Mouse (Mus musculus) left cerebral cortex, postnatal 10 days (tissue): ENCODE data around the gene 4930519P11Rik. TPM values are rescaled to one million over a fixed set of nuclear protein-coding genes. Genes with fewer than 3 reads are reported as not detected.

Experiments
- DNase-seq, 2 experiments: peaks; one replicate each; pipeline ENCODE4 v3.0.0; 2021 to 2022; ENCODE audit warnings: low spot score in 2 of 2, mixed read lengths in 1 of 2; ENCODE audit errors: extremely low spot score in 1 of 2
- intact Hi-C: fragments of 180-260 bp; cut with DNase I; formaldehyde crosslinking; loops from one replicate; pipeline ENCODE4 v1.15.1; 2025
- total RNA-seq, 2 experiments: library from RNA; stranded (reverse); gene quantifications; 2 replicates each; pipeline ENCODE4 v1.2.3; 2021

Gene 4930519P11Rik
- total RNA-seq, 2 experiments from 2014 or later, result not detected

- no peak for DNase-seq
- intact Hi-C loops, result no loop called here
These were observed 20.8 kb upstream of the 4930519P11Rik start for GRCm38 (mm10) chr2:154633876-154634644.

DNA sequence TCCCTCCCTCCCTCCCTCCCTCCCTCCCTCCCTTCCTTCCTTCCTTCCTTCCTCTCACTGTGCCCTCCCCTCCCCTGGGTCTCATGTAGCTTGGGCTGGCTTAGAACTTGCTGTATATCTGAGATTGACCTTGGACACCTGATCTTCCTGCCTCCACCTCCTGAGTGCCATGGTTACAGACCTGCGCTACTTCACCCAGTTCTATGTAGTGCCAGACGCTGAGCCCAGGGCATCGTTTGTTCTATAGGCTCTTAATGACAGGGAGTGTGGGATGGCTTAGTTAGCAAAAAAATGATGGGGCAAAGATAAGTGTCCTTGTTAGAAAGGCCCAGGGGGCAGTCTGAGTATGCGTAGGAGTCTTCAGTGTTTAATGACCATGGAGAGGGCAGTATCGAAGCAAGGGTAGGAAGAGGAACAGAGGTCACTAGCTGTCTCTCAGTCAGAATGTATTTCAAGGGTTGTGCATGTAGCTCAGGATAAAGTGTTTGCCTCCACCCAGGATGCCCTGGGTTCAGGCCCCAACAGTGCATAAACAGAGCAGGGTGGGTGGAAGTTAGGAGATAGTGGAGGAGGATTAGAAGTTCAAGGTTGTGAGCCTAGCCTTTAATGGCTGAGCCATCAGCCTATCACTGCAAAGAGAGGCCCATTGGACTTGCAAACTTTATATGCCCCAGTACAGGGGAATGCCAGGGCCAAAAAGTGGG, 20.0 kb upstream of the 4930519P11Rik start:
- no peak for DNase-seq
- intact Hi-C loops, result no loop called here

DNA sequence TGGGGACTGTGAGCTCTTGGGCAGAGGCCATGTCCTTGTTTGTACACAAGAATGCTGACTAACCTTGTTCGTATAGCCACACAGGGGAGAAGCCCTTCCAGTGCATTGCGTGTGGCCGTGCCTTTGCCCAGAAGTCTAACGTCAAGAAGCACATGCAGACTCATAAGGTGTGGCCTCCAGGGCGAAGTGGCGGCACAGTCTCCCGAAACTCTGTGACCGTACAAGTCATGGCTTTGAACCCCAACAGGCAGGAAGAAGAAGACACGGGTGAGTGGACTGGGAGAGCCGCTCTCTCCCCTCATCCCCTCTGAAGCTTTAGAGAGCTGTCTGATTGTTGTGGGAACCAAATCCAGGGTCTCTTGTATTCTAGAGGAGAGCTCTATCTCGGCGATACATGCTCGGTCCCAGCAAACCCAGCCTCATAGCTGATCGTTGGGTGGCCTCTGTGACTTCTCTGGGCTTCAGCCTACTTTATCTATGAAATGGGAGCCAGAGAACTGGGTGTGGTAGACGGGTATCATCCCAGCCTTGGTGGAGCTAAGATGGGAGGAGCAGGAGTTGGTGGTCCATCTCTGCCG, 19.1 kb upstream of the 4930519P11Rik start:
- no peak for DNase-seq
- intact Hi-C loops, result no loop called here

DNA sequence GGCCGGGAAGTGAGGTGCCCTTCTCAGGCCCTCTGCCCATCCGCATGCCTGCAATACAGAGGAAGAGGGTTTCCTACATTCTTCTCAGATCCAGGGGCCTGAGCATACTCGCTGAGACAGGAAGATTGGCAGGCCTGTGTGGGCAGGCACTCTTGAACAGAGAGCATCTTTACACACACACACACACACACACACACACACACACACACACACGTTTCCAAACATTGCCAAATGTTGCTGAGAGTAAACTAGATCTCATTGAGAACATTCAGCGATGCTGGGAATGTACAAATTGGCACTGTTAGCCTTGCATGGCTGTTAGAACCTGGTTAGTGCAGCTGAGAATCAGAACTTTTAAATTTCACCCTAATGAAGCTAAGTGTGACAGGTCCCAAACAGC, 17.3 kb upstream of the 4930519P11Rik start:
- intact Hi-C loops, result no loop called here
- DNase-seq, result no peak

DNA sequence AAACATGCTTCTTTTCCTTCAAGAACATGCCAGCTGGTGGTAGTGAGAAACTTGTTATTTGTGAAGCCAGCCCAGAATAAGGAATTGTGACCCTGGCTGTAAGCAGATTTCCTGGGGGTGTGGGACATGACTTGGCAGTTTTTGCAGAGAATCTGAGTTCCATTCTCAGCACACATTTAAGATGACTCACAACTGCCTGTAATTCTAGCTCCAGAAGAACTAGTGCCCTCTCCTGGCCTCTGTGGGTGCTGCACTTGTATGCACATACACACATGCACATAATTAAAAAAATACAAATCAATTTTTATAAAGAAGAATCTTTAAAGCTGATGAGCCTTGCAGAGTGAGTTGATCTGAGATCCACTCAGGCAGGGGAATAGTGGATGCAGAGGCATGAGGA, 10.9 kb upstream of the 4930519P11Rik start:
- DNase-seq, result no peak
- intact Hi-C loops, result no loop called here

DNA sequence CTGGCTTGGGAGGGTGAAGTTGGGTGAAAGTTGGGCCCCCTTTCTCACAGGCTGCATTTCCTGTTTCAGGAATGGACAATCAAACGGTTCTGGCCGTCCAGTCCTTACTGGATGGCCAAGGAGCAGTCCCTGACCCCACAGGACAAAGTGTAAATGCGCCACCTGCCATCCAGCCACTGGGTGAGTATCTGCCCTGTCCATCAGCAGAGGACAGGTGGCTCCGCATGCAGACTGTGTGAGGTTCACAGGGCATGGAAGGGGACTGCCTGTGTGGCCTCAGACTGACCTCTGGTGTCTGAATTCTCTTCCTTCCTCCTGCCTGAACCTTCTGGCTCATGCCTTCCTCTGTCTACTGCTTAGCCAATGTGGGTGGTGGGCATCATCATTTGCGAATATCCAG, 8.4 kb upstream of the 4930519P11Rik start:
- intact Hi-C loops, result no loop called here
- no peak for DNase-seq

DNA sequence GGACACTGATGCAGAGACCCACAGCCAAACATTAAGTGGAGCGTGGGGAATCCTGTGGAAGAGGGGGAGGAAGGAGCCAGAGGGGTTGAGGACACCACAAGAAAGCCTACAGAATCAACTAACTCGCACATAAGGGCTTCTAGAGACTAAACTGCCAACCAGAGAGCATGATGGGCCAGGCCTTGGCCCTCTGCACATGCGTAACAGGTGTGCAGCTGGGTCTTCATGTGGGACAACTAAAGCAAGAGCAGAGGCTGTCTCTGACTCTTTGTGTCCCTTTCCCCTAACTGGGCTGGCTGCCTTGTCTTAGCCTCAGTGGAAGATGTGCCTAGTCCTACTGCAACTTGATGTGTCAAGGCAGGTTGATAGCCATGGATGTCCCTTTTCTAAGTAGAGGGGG, 3.8 kb upstream of the 4930519P11Rik start:
- intact Hi-C loops, result loop anchor here (10.0 kb wide), 1 partner anchor 62 kb away; the partner anchor contains the start of genes Actl10 and Necab3

GRCm38 (mm10) chr2:154615674-154616073, 2.4 kb upstream of the 4930519P11Rik start:
- intact Hi-C loops, result loop anchor here (10.0 kb wide), 1 partner anchor 61 kb away; the partner anchor contains the start of genes Actl10 and Necab3
- no peak for DNase-seq

More for the DNA sequence above, 3.8 kb upstream of the 4930519P11Rik start:
- no peak for DNase-seq

- intact Hi-C loops, result loop anchor here (5.0 to 10.0 kb wide), 3 partner anchors 60 to 203 kb away; partner anchors contain the start of genes Actl10 and Necab3
- no peak for DNase-seq
These were observed 1.8 kb upstream of the 4930519P11Rik start for GRCm38 (mm10) chr2:154614841-154615576.

GRCm38 (mm10) chr2:154609050-154609767, 4.0 kb downstream of the 4930519P11Rik start:
- intact Hi-C loops, result no loop called here
- no peak for DNase-seq

- DNase-seq, result no peak
- intact Hi-C loops, result no loop called here
These were observed 6.3 kb downstream of the 4930519P11Rik start for GRCm38 (mm10) chr2:154606965-154607364.

DNA sequence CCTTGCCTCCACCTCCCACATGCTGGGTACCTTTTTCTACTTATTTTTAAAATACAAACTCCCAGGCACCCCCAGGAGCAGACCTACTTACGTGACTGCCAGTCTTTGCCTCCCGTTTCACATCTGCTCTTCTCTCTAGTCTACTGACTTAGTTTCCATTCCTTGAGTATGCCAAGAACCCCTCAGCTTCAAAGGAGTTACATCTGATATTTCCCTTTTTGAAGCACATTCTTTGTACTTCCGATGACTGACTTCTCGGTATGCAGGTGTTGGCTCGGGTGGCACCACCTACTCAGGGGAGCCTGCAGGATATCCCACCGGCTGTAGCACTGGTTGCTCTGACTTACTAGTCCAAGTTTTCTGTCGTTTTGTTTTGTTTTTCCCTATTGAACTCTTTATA, 9.1 kb downstream of the 4930519P11Rik start:
- no peak for DNase-seq
- intact Hi-C loops, result no loop called here

DNA sequence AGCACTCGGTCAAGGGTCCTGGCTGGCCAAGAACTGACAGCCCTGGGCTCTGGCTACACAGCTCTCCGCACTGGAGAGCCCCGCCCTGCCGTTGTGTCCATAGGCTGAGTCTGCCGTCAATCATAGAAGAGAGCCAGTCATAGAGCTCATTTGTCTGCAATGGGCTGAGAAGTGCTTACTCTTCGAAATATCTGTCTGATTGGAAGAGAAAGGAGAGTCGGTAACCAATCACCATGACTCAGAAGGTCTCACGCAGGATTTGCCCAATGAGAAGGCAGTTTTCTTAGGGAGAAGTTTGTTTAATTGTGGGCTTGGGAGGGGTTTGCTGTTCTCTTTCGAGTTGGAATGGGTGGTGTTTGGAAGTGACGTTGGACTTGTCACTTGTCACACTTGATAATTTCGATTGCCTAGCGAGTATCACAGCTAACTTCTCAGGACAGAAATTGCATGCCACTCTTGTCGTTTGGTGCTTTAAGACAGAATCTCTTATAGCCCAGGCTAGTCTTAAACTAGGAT, 9.5 kb downstream of the 4930519P11Rik start, which contains the start of gene Pxmp4:
Pxmp4 (minus strand) TSS at position 71 of the 516 bp plus-strand sequence.
- DNase-seq, result peak; percentile 97 to 99

DNA sequence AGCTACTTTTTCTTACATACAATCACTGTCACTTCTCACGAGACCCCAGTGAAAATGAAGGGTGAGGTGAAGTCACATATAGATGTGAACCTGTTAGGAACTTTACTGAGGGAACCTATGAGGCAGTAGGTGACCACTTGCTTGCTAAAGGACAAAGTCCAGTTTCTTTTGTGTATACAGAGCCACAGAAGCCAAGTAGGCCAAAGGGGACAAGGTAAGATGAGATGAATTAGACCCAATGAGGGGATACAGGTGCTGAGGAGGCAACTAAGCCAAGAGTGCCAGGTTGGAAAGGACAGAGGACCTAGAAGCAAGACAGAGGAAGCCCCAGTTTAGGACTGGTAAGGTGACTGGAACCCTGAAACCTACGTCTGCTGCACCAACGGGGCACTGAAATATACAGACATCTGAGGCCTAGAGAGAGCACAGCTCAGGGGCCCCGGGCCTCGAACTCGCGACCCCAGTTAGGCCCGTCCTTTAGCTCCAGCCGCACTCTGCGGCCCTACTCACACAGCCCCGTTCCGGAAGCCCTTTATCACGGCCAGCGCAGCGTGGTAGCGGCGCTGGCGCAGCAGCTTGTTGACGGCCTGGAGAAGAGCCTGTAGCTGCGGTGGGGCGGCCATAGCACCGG, 10.1 kb downstream of the 4930519P11Rik start:
- intact Hi-C loops, result no loop called here

More for the DNA sequence above, 9.5 kb downstream of the 4930519P11Rik start, which contains the start of gene Pxmp4:
- intact Hi-C loops, result no loop called here

DNA sequence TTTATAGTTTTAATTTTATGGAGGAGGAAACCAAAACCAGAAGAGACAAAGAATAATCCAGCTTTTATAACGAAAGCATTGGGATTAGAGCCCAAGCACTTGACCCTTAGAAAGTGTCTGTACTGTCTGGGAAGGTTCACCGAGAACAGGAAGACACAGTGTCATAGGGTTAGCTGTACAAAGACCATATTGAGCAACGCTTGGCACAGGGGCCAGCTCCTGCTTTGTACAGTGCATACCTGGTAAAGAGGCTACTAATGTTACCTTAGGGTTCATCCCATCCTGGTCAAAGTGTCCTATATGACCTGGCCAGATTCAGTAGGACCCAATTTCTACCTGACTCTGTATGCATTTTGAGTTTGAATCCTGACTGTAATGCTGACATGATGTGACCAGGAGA, 11.9 kb downstream of the 4930519P11Rik start:
- DNase-seq, result no peak
- intact Hi-C loops, result no loop called here

More for the DNA sequence above, 10.1 kb downstream of the 4930519P11Rik start:
- no peak for DNase-seq

- DNase-seq, result no peak
- intact Hi-C loops, result no loop called here
These were observed 12.7 kb downstream of the 4930519P11Rik start for GRCm38 (mm10) chr2:154600586-154600985.

DNA sequence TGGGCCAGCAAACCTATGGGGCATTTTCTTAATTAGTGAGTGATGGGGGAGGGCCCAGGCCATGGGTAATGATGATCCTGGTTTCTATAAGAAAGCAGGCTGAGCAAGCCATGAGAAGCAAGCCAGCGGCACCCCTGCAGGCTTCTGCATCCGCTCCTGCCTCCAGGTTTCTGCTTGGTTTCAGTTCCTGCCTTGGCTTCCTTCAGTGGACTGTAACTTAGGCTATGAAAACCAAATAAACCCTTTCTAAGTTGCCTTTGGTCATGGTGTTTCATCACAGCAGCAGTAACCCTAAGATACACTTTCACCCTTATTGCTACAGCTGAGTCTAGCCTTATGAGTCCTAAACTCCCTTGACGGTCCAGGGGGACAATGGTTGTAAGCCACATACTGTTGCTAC, 15.8 kb downstream of the 4930519P11Rik start:
- DNase-seq, result no peak
- intact Hi-C loops, result no loop called here

DNA sequence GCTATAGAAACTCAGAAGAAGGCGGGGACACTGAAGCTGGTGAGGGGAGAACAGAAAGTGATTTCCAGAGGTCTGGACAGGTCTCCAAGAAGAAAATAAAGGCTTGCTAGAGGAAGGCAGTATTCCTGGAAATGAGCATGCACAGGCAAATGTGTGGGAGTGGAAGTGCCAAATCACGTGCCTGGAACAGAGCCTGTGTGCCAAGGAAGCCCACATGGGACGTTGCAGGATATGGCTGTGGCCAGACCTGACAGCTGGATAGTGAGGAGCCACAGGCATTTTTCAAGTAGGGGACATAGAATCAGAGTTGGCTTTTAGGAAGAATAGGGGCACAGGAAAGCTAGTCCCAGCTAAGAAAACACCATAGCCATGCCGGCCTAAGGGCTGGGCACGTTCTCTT, 17.5 kb downstream of the 4930519P11Rik start:
- intact Hi-C loops, result no loop called here
- DNase-seq, result no peak
